Mouse (Mus musculus) cerebellum, adult 2 months (tissue): ENCODE measurements around the gene Gm10320.

Experiments used
- CTCF ChIP-seq: fragments of 200-500 bp; IDR thresholded peaks from 2 replicates; pipeline ENCODE4 v1.5.1; 2011; ENCODE audit warnings: low read depth, mild to moderate bottlenecking, control low read depth, low read length, moderate library complexity, borderline replicate concordance; ENCODE audit not compliant: insufficient read depth
- POLR2A ChIP-seq: fragments of 200-500 bp; IDR thresholded peaks from 2 replicates; pipeline ENCODE4 v1.6.1; 2011; ENCODE audit warnings: low read length, control low read depth, borderline replicate concordance; ENCODE audit not compliant: insufficient read depth

DNA sequence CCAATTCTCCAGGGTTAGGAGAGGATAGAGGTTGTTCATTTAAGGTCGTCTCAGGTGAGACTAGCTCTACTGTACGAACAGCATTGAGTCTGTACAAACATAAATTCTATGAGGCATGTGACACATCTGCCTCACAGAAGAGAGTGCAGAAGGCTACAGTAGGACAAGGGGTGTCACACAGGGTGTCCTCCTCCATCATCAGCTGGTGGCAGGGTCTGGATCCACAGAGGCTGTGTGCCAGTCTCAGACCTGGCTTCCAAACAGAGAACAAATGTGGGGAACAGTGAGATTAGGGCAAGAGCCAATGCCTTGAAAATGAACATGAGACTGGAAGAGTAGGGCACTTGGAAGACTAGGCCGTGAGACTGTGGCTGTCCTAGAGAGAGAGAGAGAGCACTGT, 48.4 kb upstream of the Gm10320 start:
- TF ChIP-seq CTCF: no peak
- TF ChIP-seq POLR2A: no peak
